Mouse (Mus musculus) thymus, adult 2 months (tissue): ENCODE results near the gene 3110082J24Rik.

Experiments
- CTCF ChIP-seq: fragments of 200-500 bp; IDR thresholded peaks from 2 replicates; pipeline ENCODE4 v1.5.1; 2012; ENCODE audit warnings: mild to moderate bottlenecking, control low read depth, low read length, moderate library complexity, borderline replicate concordance; ENCODE audit not compliant: control insufficient read depth, poor library complexity, insufficient read depth; ENCODE audit errors: extremely low read depth
- POLR2A ChIP-seq: fragments of 200-500 bp; IDR thresholded peaks from 2 replicates; pipeline ENCODE4 v1.6.1; 2012; ENCODE audit warnings: mild to moderate bottlenecking, low read length, control low read depth, moderate library complexity; ENCODE audit not compliant: control insufficient read depth, poor library complexity, insufficient read depth; ENCODE audit errors: extremely low read depth

GRCm38 (mm10) chr5:30135711-30136231 lies 29.9 kb upstream of the 3110082J24Rik start:
- TF ChIP-seq CTCF (no peak), POLR2A (no peak)
